Mouse (Mus musculus) cortical plate, adult 2 months (tissue): Measurements from ENCODE around the gene Fam171a2.

Experiments used
- CTCF ChIP-seq: fragments of 200-500 bp; IDR thresholded peaks from 2 replicates; pipeline ENCODE4 v1.5.1; 2011; ENCODE audit warnings: mild to moderate bottlenecking, control low read depth, low read length; ENCODE audit not compliant: insufficient read depth; ENCODE audit errors: extremely low read depth
- POLR2A ChIP-seq: fragments of 200-500 bp; IDR thresholded peaks from 2 replicates; pipeline ENCODE4 v1.6.1; 2011; ENCODE audit warnings: mild to moderate bottlenecking, low read length, control low read depth; ENCODE audit not compliant: insufficient read depth; ENCODE audit errors: extremely low read depth

GRCm38 (mm10) chr11:102469648-102470357 lies 22.3 kb upstream of the Fam171a2 start, which contains the start of gene Itga2b:
- TF ChIP-seq POLR2A, result no peak
- no peak for TF ChIP-seq CTCF
